Mouse (Mus musculus) heart, adult 2 months (tissue): ENCODE results near the gene Dhx16. TPM values are rescaled to one million over a fixed set of nuclear protein-coding genes. Genes with fewer than 3 reads are reported as not detected.

Experiments used
- DNase-seq, 2 experiments: peaks; one replicate each; pipeline ENCODE4 v3.0.0; 2021
- H3K27ac ChIP-seq: fragments of 200-600 bp; 2 replicates; pipeline ENCODE4 v1.8.1; 2022
- H3K27me3 ChIP-seq: fragments of 200-500 bp; 2 replicates; pipeline ENCODE4 v1.6.1; 2012; ENCODE audit warnings: mild to moderate bottlenecking, low read length, inconsistent platforms, mixed read lengths; ENCODE audit not compliant: control insufficient read depth, insufficient read depth
- H3K36me3 ChIP-seq: fragments of 200-500 bp; 2 replicates; pipeline ENCODE4 v1.6.1; 2012; ENCODE audit warnings: low read length, inconsistent platforms; ENCODE audit not compliant: control insufficient read depth, insufficient read depth
- H3K4me1 ChIP-seq: fragments of 200-500 bp; 2 replicates; pipeline ENCODE4 v1.6.1; 2011; ENCODE audit warnings: low read length; ENCODE audit not compliant: control insufficient read depth, insufficient read depth
- H3K4me3 ChIP-seq: fragments of 200-600 bp; 2 replicates; pipeline ENCODE4 v1.8.1; 2022
- H3K79me2 ChIP-seq: fragments of 200-500 bp; replicated peaks from 2 replicates; pipeline ENCODE4 v1.6.1; 2012; ENCODE audit warnings: mild to moderate bottlenecking, inconsistent platforms, low read length, moderate library complexity, mixed read lengths; ENCODE audit not compliant: control insufficient read depth, insufficient read depth
- H3K9ac ChIP-seq: fragments of 200-500 bp; 2 replicates; pipeline ENCODE4 v1.6.1; 2012; ENCODE audit warnings: low read depth, mild to moderate bottlenecking, control low read depth, inconsistent platforms, low read length, mixed read lengths
- CTCF ChIP-seq: fragments of 200-600 bp; IDR thresholded peaks from 2 replicates; pipeline ENCODE4 v1.8.1; 2022; ENCODE audit warnings: antibody characterized with exemption, mild to moderate bottlenecking, moderate library complexity
- EP300 ChIP-seq: fragments of 200-500 bp; IDR thresholded peaks from 2 replicates; pipeline ENCODE4 v1.6.1; 2011; ENCODE audit warnings: low read depth, low read length, control low read depth; ENCODE audit not compliant: insufficient read depth
- POLR2A ChIP-seq: fragments of 200-500 bp; IDR thresholded peaks from 2 replicates; pipeline ENCODE4 v1.6.1; 2011; ENCODE audit warnings: mild to moderate bottlenecking, low read depth, low read length, control low read depth; ENCODE audit not compliant: insufficient read depth
- WGBS: fragments of 180-500 bp; shearing (Covaris S2); methylation state at CpG from one replicate; pipeline ENCODE4 v1.1.7; 2018; 5-methylcytosine and 5-hydroxymethylcytosine counted together
- intact Hi-C: fragments of 180-260 bp; cut with DNase I; formaldehyde crosslinking; loops from one replicate; pipeline ENCODE4 v1.15.1; 2025
- polyA plus RNA-seq: library from polyadenylated mRNA; depleted of rRNA; stranded (reverse); fragments of >200 nt; gene quantifications from 2 replicates; pipeline ENCODE4 v1.2.3, GENCODE M21; 2012
- total RNA-seq, 2 experiments: library from RNA; stranded (reverse); gene quantifications; 2 replicates each; pipeline ENCODE4 v1.2.3; 2021

Gene Dhx16
- total and polyA plus RNA-seq, 3 experiments = 19.3 to 27.7 (median 20.3) TPM

GRCm38 (mm10) chr17:35835424-35836140 is 44.0 kb upstream of the Dhx16 start:
- H3K9ac ChIP-seq = no peak overlapping the region
- peaks cover 5% of the 10 kb centered on the region; the same call in 1 of the 2 replicates for H3K36me3 ChIP-seq
- no peaks in the 10 kb centered on the region for H3K27me3 ChIP-seq
- no peak overlapping the region for H3K4me3 ChIP-seq
- intact Hi-C loops = loop anchor here (1.0 to 10.0 kb wide), 3 partner anchors 12 to 139 kb away; partner anchors contain the start of genes Flot1 and Gnl1
- H3K4me1 ChIP-seq = peaks cover 9% of the 10 kb centered on the region
- peak; percentile 30 to 45 for DNase-seq
- no peaks in the 10 kb centered on the region for H3K79me2 ChIP-seq
- 57% methylated on average over 26 of the region's 26 CpGs for WGBS
- no peak overlapping the region for H3K27ac ChIP-seq
- no peak for TF ChIP-seq CTCF

GRCm38 (mm10) chr17:35836178-35836965 is 43.2 kb upstream of the Dhx16 start:
- H3K27ac ChIP-seq = peak overlapping the region; percentile 91
- TF ChIP-seq POLR2A (peak; percentile 36; the same call in 1 of the 2 replicates), EP300 (no peak), CTCF (peak; percentile 95; the same call in 1 of the 2 replicates)

GRCm38 (mm10) chr17:35836991-35837422 is 42.6 kb upstream of the Dhx16 start:
- Histone ChIP-seq H3K27ac (peak overlapping the region; percentile 91), H3K4me3 (peak overlapping the region; percentile 72), H3K9ac (peak overlapping the region; percentile 89), H3K4me1 (peaks cover 10% of the 10 kb centered on the region), H3K79me2 (no peaks in the 10 kb centered on the region), H3K27me3 (no peaks in the 10 kb centered on the region), H3K36me3 (peaks cover 5% of the 10 kb centered on the region; the same call in 1 of the 2 replicates)
- TF ChIP-seq EP300 = no peak
- peak; percentile 16; the same call in 1 of the 2 replicates for TF ChIP-seq POLR2A
- intact Hi-C loops = loop anchor here (1.0 to 10.0 kb wide), 3 partner anchors 14 to 138 kb away; partner anchors contain the start of genes Flot1 and Gnl1
- peak; percentile 92 for DNase-seq
- 1% methylated on average over 25 of the region's 25 CpGs for WGBS

More at GRCm38 (mm10) chr17:35836178-35836965, 43.2 kb upstream of the Dhx16 start:
- Histone ChIP-seq H3K27me3 (no peaks in the 10 kb centered on the region), H3K4me1 (peaks cover 9% of the 10 kb centered on the region), H3K9ac (peak overlapping the region; percentile 89), H3K4me3 (peak overlapping the region; percentile 72), H3K36me3 (peaks cover 5% of the 10 kb centered on the region; the same call in 1 of the 2 replicates), H3K79me2 (no peaks in the 10 kb centered on the region)
- intact Hi-C loops = loop anchor here (1.0 to 10.0 kb wide), 3 partner anchors 13 to 138 kb away; partner anchors contain the start of genes Flot1 and Gnl1
- 5% methylated on average over 24 of the region's 24 CpGs for WGBS
- DNase-seq = peak; percentile 83 to 84

- WGBS = under 1% methylated on average over 18 of the region's 18 CpGs
These were observed 42.1 kb upstream of the Dhx16 start for GRCm38 (mm10) chr17:35837487-35837886.

GRCm38 (mm10) chr17:35838122-35838544 is 41.5 kb upstream of the Dhx16 start, which contains the start of gene Tubb5:
Gene Tubb5 (minus strand): TSS chr17:35838306.
- no peaks in the 10 kb centered on the region for H3K79me2 ChIP-seq
- intact Hi-C loops = loop anchor here (2.0 to 10.0 kb wide), 2 partner anchors 79 to 137 kb away; partner anchors contain the start of genes Gnl1, Mrps18b and Ppp1r10
- 1% methylated on average over 29 of the region's 29 CpGs for WGBS
- H3K27me3 ChIP-seq = no peaks in the 10 kb centered on the region
- TF ChIP-seq CTCF (no peak), POLR2A (peak; percentile 97), EP300 (0 out of 2 replicates have a peak, but pooled peaks have one; percentile 67)
- peaks cover 12% of the 10 kb centered on the region for H3K4me1 ChIP-seq
- peak within 1 kb of the TSS; percentile 91 for H3K27ac ChIP-seq
- peak within 1 kb of the TSS; percentile 89 for H3K9ac ChIP-seq
- peak within 1 kb of the TSS; percentile 72 for H3K4me3 ChIP-seq
- peaks cover 5% of the 10 kb centered on the region; the same call in 1 of the 2 replicates for H3K36me3 ChIP-seq
- peak; percentile 96 to 98 for DNase-seq

More at GRCm38 (mm10) chr17:35837487-35837886, 42.1 kb upstream of the Dhx16 start:
- H3K27ac ChIP-seq = peak overlapping the region; percentile 91
- H3K9ac ChIP-seq = peak overlapping the region; percentile 89
- intact Hi-C loops = loop anchor here (10.0 kb wide), 1 partner anchor 137 kb away; the partner anchor contains the start of gene Gnl1
- no peaks in the 10 kb centered on the region for H3K79me2 ChIP-seq
- peaks cover 12% of the 10 kb centered on the region for H3K4me1 ChIP-seq
- H3K4me3 ChIP-seq = peak overlapping the region; percentile 72
- peak; percentile 58 to 64 for DNase-seq
- H3K27me3 ChIP-seq = no peaks in the 10 kb centered on the region
- TF ChIP-seq CTCF (no peak), POLR2A (no peak), EP300 (no peak)
- H3K36me3 ChIP-seq = peaks cover 5% of the 10 kb centered on the region; the same call in 1 of the 2 replicates
